Mouse (Mus musculus) hindbrain, embryonic 14.5 days (tissue): ENCODE measurements at regions not wholly inside any gene's neighbourhood (a gene's known extent, or its start where the extent isn't known, plus 50 kb on each side); places are given as distances from the start of the nearest gene placed in this dataset.

ENCODE experiments used
- ATAC-seq: fragments of 200-750 bp; cut with Nextera tagmentation; 2 replicates; pipeline ENCODE4 v1.8.0; 2017; ENCODE audit warnings: moderate number of reproducible peaks, mild to moderate bottlenecking, moderate TSS enrichment, moderate library complexity; ENCODE audit not compliant: low FRiP score
- DNase-seq: peaks from one replicate; pipeline ENCODE4 v3.0.0-alpha.2; 2015; ENCODE audit warnings: low spot score
- H3K27ac ChIP-seq: fragments of 300-500 bp; sonication (generic); 2 replicates; pipeline ENCODE4 v1.5.1; 2014; ENCODE audit warnings: mild to moderate bottlenecking, moderate library complexity
- H3K27me3 ChIP-seq: fragments of 300-500 bp; sonication (generic); 2 replicates; pipeline ENCODE4 v1.6.1; 2014; ENCODE audit warnings: mild to moderate bottlenecking, low read length, mixed read lengths; ENCODE audit not compliant: control insufficient read depth, insufficient read depth
- H3K36me3 ChIP-seq: fragments of 300-500 bp; sonication (generic); replicated peaks from 2 replicates; pipeline ENCODE4 v1.6.1; 2014; ENCODE audit not compliant: control insufficient read depth, insufficient read depth
- H3K4me1 ChIP-seq: fragments of 300-500 bp; sonication (generic); replicated peaks from 2 replicates; pipeline ENCODE4 v1.6.1; 2014; ENCODE audit warnings: antibody characterized with exemption, low read length, mixed read lengths; ENCODE audit not compliant: control insufficient read depth, insufficient read depth
- H3K4me2 ChIP-seq: fragments of 300-500 bp; sonication (generic); replicated peaks from 2 replicates; pipeline ENCODE4 v1.6.1; 2014; ENCODE audit warnings: mild to moderate bottlenecking, moderate library complexity
- H3K4me3 ChIP-seq: fragments of 300-500 bp; sonication (generic); replicated peaks from 2 replicates; pipeline ENCODE4 v1.5.1; 2014; ENCODE audit warnings: mild to moderate bottlenecking, low read length
- H3K9ac ChIP-seq: fragments of 300-500 bp; sonication (generic); 2 replicates; pipeline ENCODE4 v1.6.1; 2014
- H3K9me3 ChIP-seq: fragments of 300-500 bp; sonication (generic); 2 replicates; pipeline ENCODE4 v1.6.1; 2016; ENCODE audit warnings: low read length; ENCODE audit not compliant: control insufficient read depth
- WGBS: fragments of 180-500 bp; shearing (Covaris S2); extraction: QIAGEN DNeasy Blood & Tissue Kit; methylation state at CpG from one replicate; pipeline ENCODE4 v1.1.7; 2014; 5-methylcytosine and 5-hydroxymethylcytosine counted together

DNA sequence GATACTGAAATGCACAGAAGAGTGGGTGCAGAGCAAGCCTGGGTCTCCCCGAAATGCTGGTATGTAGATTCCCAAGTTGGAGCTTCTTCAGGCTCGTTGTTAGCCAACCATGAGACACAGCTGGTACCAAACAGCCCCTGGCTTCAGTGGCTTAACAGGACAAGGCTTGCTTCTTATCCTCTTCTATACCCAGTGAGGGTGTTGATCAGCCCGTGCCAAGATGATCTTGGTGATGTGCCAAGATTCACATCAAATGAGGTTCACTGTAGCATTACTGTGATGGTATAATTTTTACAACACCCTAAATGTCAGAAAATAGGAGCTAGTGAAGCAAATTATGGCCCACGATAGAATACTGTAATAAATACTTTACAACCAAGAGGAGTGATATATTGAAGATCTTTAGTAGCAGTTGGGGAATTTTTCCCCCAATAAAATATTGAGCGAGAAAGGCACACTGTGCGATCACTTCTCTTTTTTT lies 152.5 kb downstream of the Syk start:
- no peak overlapping the region for H3K4me2 ChIP-seq
- H3K36me3 ChIP-seq: no peaks in the 10 kb centered on the region
- H3K9ac ChIP-seq: no peak overlapping the region
- peak; percentile 48; the same call in 1 of the 2 replicates for ATAC-seq
- no peaks in the 10 kb centered on the region for H3K27me3 ChIP-seq
- H3K27ac ChIP-seq: no peak overlapping the region
- H3K9me3 ChIP-seq: no peaks in the 10 kb centered on the region
- DNase-seq: peak; percentile 44
- WGBS: 63% methylated on average over 6 of the region's 6 CpGs
- 0 out of 2 replicates have a peak, but pooled peaks cover under 1% of the 10 kb centered on the region for H3K4me1 ChIP-seq
- no peak overlapping the region for H3K4me3 ChIP-seq

DNA sequence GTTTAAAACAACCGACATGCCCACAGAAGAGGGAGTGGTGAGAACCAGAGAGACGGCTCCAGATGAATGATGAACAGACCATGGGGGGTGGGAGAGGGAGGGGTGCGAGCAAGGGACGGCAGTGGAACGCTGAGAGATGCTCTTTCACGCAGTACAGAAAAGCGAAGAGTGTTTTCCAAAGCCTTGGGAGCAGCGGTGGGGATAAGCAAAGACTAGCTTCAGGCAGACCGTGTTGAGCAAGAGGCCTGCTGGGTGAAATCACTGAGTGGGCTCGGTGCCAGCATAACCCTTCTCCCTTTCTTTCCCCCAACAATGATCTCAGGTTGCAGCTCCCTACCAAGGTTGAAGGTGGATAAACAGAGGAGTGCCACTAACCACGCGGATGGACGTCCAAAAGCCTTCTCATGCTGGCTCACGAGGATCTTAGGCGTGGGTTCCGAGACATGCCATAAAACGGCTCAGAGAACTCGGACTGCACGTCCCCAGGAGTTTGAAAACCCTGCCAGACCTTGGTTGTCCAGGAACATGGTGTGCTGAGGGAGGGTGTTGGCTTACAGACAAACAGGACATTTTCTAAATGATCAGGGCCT lies 153.1 kb downstream of the Syk start:
- no peak overlapping the region for H3K27ac ChIP-seq
- DNase-seq (no peak), ATAC-seq (peak; percentile 34; the same call in 1 of the 2 replicates)
- no peaks in the 10 kb centered on the region for H3K9me3 ChIP-seq
- WGBS: 49% methylated on average over 19 of the region's 19 CpGs
- no peak overlapping the region for H3K9ac ChIP-seq
- H3K27me3 ChIP-seq: no peaks in the 10 kb centered on the region
- H3K4me3 ChIP-seq: no peak overlapping the region
- H3K4me2 ChIP-seq: no peak overlapping the region
- no peaks in the 10 kb centered on the region for H3K36me3 ChIP-seq
- no peaks in the 10 kb centered on the region for H3K4me1 ChIP-seq

DNA sequence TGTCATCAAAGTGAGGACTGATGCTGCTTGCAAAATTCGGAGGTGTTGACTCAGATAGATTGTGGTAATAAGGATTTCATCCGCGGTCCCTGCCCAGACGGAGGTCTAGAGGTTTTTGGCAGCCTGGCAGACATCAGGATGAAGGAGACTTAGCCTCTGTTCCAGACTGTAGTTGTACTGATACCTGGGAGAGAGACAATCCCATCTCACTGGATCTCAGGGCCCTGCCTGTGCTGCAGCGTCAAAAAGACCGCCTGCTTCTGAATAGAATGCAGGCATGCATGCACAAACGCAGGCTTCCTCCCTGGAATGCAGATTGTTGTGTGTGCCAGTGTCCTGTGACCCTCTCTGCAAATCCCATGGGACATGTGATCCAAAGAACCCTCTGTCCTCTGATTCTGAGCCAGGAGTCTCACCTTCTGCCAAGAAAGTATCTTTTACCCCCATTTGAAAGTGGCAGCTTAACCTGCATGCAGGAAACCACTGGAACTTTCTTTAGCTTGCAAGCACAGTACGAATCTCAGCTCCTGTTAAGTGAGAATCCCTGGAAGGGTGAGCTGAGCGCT lies 155.2 kb downstream of the Syk start:
- H3K4me1 ChIP-seq: no peaks in the 10 kb centered on the region
- no peaks in the 10 kb centered on the region for H3K9me3 ChIP-seq
- H3K9ac ChIP-seq: no peak overlapping the region
- H3K4me2 ChIP-seq: no peak overlapping the region
- H3K27me3 ChIP-seq: no peaks in the 10 kb centered on the region
- no peak for ATAC-seq
- H3K4me3 ChIP-seq: no peak overlapping the region
- no peak overlapping the region for H3K27ac ChIP-seq
- H3K36me3 ChIP-seq: no peaks in the 10 kb centered on the region
- DNase-seq: no peak
- WGBS: 64% methylated on average over 9 of the region's 9 CpGs

DNA sequence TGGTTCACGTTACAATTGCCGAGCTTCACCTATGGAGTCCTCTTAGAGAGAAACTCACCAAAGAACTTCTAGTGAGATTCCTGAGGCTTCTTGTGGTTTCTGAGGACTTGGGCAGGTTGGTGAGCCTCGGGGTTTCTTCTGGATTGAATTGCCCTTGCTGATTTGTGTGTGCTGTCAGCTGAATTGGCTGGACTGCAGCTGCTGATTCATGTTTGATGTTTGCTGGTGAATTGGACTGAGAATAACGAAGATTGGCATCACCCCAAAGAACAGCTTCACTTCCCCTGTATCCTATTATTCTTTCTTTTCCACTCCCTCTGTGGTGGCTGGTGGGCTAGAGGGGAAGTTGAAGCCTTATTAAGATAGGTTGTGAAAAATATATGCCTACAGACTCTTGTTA lies 158.4 kb downstream of the Syk start:
- Histone ChIP-seq H3K27me3 (no peaks in the 10 kb centered on the region), H3K4me3 (no peak overlapping the region), H3K9me3 (no peaks in the 10 kb centered on the region), H3K4me2 (no peak overlapping the region), H3K27ac (no peak overlapping the region), H3K9ac (no peak overlapping the region), H3K4me1 (no peaks in the 10 kb centered on the region), H3K36me3 (no peaks in the 10 kb centered on the region)
- 75% methylated on average over 4 of the region's 4 CpGs for WGBS
- DNase-seq (no peak), ATAC-seq (no peak)

DNA sequence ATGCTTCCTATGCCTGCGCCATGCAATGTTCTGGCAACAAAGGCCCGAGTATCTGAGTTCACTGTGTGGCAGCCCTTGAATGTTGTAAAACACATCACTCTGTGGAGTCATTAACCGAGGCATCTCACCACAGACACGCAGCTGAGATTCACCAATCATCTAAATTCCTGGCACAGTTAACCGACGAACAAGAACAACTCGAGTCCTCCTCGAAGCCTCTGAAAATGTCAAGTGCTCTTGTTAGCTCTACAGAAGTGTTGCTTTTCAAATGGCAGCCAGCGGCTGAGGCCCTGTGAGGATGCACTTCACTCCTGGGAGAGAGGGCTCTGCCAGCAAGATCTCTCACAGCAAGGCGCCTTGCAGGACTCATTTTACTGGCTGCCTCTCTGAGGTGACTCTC lies 173.0 kb downstream of the Syk start:
- no peak overlapping the region for H3K9ac ChIP-seq
- H3K4me2 ChIP-seq: no peak overlapping the region
- DNase-seq: no peak
- H3K9me3 ChIP-seq: no peaks in the 10 kb centered on the region
- WGBS: 59% methylated on average over 10 of the region's 10 CpGs
- H3K36me3 ChIP-seq: no peaks in the 10 kb centered on the region
- H3K4me3 ChIP-seq: no peak overlapping the region
- no peak for ATAC-seq
- no peaks in the 10 kb centered on the region for H3K27me3 ChIP-seq
- H3K4me1 ChIP-seq: peaks cover 8% of the 10 kb centered on the region; the same call in 1 of the 2 replicates
- no peak overlapping the region for H3K27ac ChIP-seq

- Histone ChIP-seq H3K36me3 (no peaks in the 10 kb centered on the region), H3K4me2 (no peak overlapping the region), H3K27me3 (no peaks in the 10 kb centered on the region), H3K9ac (0 out of 2 replicates have a peak overlapping the region, but pooled peaks have one; percentile 0), H3K9me3 (no peaks in the 10 kb centered on the region), H3K4me3 (no peak overlapping the region), H3K4me1 (peaks cover 16% of the 10 kb centered on the region), H3K27ac (0 out of 2 replicates have a peak overlapping the region, but pooled peaks have one; percentile 4)
- peak; percentile 61 for DNase-seq
- 18% methylated on average over 13 of the region's 13 CpGs for WGBS
- peak; percentile 40; the same call in 1 of the 2 replicates for ATAC-seq
These were observed 163.8 kb downstream of the Auh start for GRCm38 (mm10) chr13:52765508-52766181.

- no peak overlapping the region for H3K9ac ChIP-seq
- peaks cover 16% of the 10 kb centered on the region for H3K4me1 ChIP-seq
- ATAC-seq: no peak
- 91% methylated on average over 2 of the region's 2 CpGs for WGBS
- no peaks in the 10 kb centered on the region for H3K27me3 ChIP-seq
- H3K4me2 ChIP-seq: no peak overlapping the region
- no peaks in the 10 kb centered on the region for H3K36me3 ChIP-seq
- no peak overlapping the region for H3K27ac ChIP-seq
- H3K4me3 ChIP-seq: no peak overlapping the region
- no peak for DNase-seq
- no peaks in the 10 kb centered on the region for H3K9me3 ChIP-seq
These were observed 163.2 kb downstream of the Auh start for GRCm38 (mm10) chr13:52766236-52766635.

- Histone ChIP-seq H3K9ac (no peak overlapping the region), H3K27ac (no peak overlapping the region), H3K4me1 (peaks cover 12% of the 10 kb centered on the region), H3K9me3 (no peaks in the 10 kb centered on the region), H3K4me3 (no peak overlapping the region), H3K4me2 (no peak overlapping the region), H3K27me3 (no peaks in the 10 kb centered on the region), H3K36me3 (no peaks in the 10 kb centered on the region)
- ATAC-seq (no peak), DNase-seq (no peak)
- 92% methylated on average over 8 of the region's 8 CpGs for WGBS
These were observed 159.5 kb downstream of the Auh start for GRCm38 (mm10) chr13:52769956-52770355.

DNA sequence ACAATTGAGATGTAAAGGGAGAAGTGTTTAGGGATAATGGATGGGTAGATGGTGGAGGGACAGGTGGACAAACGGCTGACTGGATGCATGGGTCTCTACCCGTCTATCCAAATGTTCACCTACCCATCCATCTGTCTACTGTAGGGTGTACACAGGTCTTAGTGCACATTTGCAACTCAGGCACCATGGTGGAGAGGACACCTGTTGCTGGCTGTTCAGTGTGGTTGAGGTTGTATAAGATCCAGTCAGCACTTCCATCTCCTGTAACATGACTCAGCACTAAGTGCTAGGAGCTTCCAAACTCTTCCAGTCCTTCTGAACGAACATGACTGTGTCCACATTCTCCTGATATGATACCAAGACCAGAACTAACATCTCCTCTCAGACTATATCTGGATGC lies 158.0 kb downstream of the Auh start:
- ATAC-seq: no peak
- Histone ChIP-seq H3K9ac (no peak overlapping the region), H3K4me2 (no peak overlapping the region), H3K27ac (no peak overlapping the region), H3K4me1 (no peaks in the 10 kb centered on the region), H3K9me3 (no peaks in the 10 kb centered on the region), H3K4me3 (no peak overlapping the region), H3K36me3 (no peaks in the 10 kb centered on the region), H3K27me3 (no peaks in the 10 kb centered on the region)
- no peak for DNase-seq
- 95% methylated on average over 3 of the region's 3 CpGs for WGBS
